Mouse (Mus musculus) fibroblast of lung, adult 2 months (primary cell): ENCODE measurements around the gene Kat8.
"Not testable (repeated sequence)": the region's sequence is repeated elsewhere in the genome, so short reads cannot be mapped to it uniquely, and the experiment has no call there.

Source experiments
- DNase-seq: peaks from one replicate; pipeline ENCODE4 v3.0.0-alpha.2; 2011; ENCODE audit warnings: low read depth

The Kat8 gene

GRCm38 (mm10) chr7:127932273-127933031, 20.1 kb downstream of the Kat8 start:
- no peak for DNase-seq

DNA sequence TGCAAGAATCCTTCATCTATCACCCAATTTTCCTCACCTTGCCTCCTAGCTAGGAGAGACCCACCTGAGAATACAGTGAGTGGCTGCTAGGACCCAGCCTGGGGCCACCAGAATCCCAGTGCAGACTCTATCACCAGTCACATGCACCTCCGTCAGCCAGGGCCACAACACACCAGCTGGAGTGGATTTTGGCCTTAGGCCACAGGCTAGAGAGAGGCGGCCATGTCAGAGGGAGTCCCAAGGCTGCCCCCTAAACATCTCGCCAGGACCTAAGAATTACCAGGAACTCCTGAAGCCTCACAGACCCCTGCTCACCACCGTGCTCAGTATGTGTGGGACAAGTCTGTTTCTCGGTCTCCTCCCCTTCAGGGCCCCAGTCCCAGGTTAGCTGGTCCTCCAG, 21.8 kb downstream of the Kat8 start:
- no peak for DNase-seq

- peak; percentile 86 for DNase-seq
Measured at GRCm38 (mm10) chr7:127935028-127935722, 22.9 kb downstream of the Kat8 start.

DNA sequence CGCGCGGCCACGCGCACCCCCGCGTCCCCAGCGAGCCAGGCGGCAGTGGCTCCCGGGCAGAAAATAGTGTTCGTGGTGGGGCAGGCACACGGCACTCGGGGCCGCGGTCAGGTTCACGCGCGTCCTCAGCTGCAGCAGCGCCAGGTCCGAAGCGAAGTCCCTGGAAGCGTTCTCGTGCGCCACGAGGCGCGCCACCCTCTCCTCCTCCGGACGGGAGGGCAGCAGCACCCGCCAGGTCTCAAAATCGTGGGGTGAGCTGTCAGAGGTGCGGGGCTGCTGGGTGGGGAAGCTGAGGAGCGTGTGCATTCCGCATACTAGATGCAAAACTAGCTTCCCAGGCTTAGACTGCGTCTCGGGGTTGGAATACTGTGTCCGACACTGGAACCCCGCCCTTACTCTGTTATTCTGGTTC, 23.4 kb downstream of the Kat8 start:
- no peak for DNase-seq

GRCm38 (mm10) chr7:127936216-127936884, 24.0 kb downstream of the Kat8 start:
- DNase-seq: no peak

DNA sequence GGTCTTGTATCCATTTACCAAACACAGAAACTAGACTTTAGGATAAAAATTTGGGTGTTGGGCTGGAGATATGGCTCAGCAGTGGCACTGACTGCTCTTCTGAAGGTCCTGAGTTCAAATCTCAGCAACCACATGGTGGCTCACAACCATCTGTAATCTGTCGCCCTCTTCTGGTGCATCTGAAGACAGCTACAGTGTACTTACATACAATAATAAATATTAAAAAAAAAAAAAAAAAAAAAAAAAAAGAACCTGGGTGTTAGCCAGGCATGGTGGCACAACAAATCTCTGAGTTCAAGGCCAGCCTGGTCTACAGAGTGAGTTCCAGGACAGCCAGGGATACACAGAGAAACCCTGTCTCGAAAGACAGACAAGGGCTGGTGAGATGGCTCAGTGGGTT, 29.8 kb downstream of the Kat8 start:
- not testable (repeated sequence) for DNase-seq

DNA sequence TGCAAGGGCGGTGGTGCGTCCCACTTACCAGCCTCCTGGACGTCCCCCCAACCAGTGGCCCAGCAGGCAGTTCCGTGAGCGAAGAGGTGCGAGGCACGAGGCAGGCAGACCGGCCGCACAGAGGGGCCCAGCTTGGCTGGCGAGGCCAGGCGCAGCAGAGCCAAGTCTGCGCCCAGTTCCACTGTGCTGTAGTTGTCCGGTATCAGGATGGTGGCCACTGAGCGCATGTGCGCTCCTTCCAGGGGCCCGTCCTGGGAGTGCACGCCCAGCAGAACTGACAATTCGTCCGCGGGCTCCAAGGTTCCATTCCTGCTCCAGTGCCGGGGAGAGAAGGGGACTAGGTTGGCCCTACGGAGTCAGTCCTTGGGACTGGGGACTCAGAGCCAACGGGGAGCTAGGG, 32.3 kb downstream of the Kat8 start:
- DNase-seq: no peak

GRCm38 (mm10) chr7:127946470-127947023, 34.2 kb downstream of the Kat8 start, which contains the start of gene Prss36:
Gene Prss36, minus strand, starts transcription at chr7:127946725.
- no peak for DNase-seq

- DNase-seq: no peak
Measured at GRCm38 (mm10) chr7:127952864-127953581, 40.7 kb downstream of the Kat8 start.

DNA sequence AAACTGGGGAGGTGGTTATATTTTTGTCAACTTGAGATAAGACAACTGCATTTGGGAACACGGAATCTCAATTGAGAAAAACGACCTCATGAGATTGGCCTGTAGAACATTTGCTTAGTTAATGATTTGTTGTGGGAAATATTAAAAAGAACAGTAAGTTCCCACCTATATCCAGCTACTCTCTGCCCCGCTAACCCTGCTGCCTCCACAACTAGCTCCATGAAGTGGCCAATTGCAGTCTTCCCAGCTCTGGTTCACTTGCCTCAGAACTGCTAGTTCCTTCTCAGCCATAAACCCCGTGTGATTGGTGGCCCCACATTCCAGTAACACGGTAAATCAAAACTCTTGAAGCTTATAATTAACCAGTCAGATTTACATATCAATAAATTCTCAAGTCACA, 47.0 kb downstream of the Kat8 start:
- no peak for DNase-seq

DNA sequence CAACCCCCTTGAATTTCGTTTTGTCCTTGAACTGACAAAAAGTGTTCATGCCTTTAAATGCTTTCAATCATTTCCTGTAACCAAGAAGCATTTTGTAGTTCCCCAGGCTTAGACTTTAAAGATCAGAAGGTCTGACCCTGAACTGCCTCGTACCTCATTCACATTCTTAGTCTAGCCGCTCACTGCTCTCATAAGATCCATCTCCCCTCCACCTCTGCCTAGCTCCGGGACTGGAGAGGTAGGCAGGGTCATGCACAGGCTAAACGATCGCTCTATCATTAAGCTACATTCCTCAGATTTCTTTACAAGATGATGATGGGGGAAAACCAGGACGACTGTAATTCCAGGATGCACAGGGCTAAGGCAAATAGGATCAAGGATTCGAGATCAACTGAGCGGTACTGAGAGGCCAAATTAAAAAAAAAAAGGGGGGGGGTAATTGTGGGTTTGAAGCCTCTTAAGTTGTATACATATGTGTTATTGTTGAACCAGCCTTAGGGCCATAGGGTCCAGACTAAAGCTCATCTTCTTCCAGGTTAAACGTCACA, 54.1 kb downstream of the Kat8 start:
- DNase-seq: no peak

- peak; percentile 64 for DNase-seq
Measured at GRCm38 (mm10) chr7:127967004-127967921, 54.9 kb downstream of the Kat8 start, which contains the start of gene Fus. Gene Fus, plus strand, starts transcription at chr7:127967457.

GRCm38 (mm10) chr7:127967922-127968828, 55.9 kb downstream of the Kat8 start:
- no peak for DNase-seq

- no peak for DNase-seq
Measured at GRCm38 (mm10) chr7:127974413-127974930, 62.2 kb downstream of the Kat8 start.
